Mouse (Mus musculus) C2C12 (cell line): Measurements from ENCODE around the gene Krt86. TPM values are rescaled to one million over a fixed set of nuclear protein-coding genes. Genes with fewer than 3 reads are reported as not detected.

Experiments
- H3K27me3 ChIP-seq: one replicate; pipeline ENCODE4 v1.6.1; 2011; ENCODE audit not compliant: control insufficient read depth, insufficient read depth, insufficient read length
- H3K36me3 ChIP-seq: one replicate; pipeline ENCODE4 v1.6.1; 2011; ENCODE audit not compliant: control insufficient read depth, insufficient read depth
- H3K4me3 ChIP-seq: one replicate; pipeline ENCODE4 v1.5.1; 2011; ENCODE audit warnings: mild to moderate bottlenecking, control low read depth; ENCODE audit not compliant: poor library complexity, insufficient read depth, severe bottlenecking
- H3K79me2 ChIP-seq: one replicate; pipeline ENCODE4 v1.6.1; 2011; ENCODE audit not compliant: control insufficient read depth, insufficient read depth
- H3K79me3 ChIP-seq: one replicate; pipeline ENCODE4 v1.6.1; 2011; ENCODE audit warnings: low read depth, control low read depth
- H3ac ChIP-seq: one replicate; pipeline ENCODE3; 2011; ENCODE audit warnings: low read depth; ENCODE audit not compliant: control insufficient read depth, insufficient read length
- CEBPB ChIP-seq: IDR thresholded peaks from one replicate; pipeline ENCODE4 v1.6.1; 2011; ENCODE audit warnings: low read depth, mild to moderate bottlenecking, control low read depth, moderate library complexity
- CTCF ChIP-seq: IDR thresholded peaks from one replicate; pipeline ENCODE4 v1.5.1; 2011; ENCODE audit not compliant: control insufficient read depth, insufficient read depth, insufficient read length
- FOSL1 ChIP-seq: IDR thresholded peaks from one replicate; pipeline ENCODE4 v1.8.0; 2011; ENCODE audit warnings: mild to moderate bottlenecking, low read length; ENCODE audit not compliant: poor library complexity, insufficient read depth, severe bottlenecking
- MAX ChIP-seq: IDR thresholded peaks from one replicate; pipeline ENCODE4 v1.6.1; 2011; ENCODE audit warnings: mild to moderate bottlenecking, control low read depth
- MYOD1 ChIP-seq: IDR thresholded peaks from one replicate; pipeline ENCODE4 v1.6.1; 2011; ENCODE audit warnings: low read depth; ENCODE audit not compliant: control insufficient read depth, insufficient read length
- MYOG ChIP-seq: IDR thresholded peaks from one replicate; pipeline ENCODE4 v1.6.1; 2011; ENCODE audit not compliant: control insufficient read depth, insufficient read length; ENCODE audit errors: extremely low read depth
- USF1 ChIP-seq: IDR thresholded peaks from one replicate; pipeline ENCODE4 v1.6.1; 2011; ENCODE audit warnings: low read depth, mild to moderate bottlenecking, control low read depth, moderate library complexity
- polyA plus RNA-seq: library from polyadenylated mRNA; unstranded; fragments of >200 nt; fragmentation: generic; extraction: Trizol; gene quantifications from one replicate; pipeline ENCODE4 v1.2.1, GENCODE M21; 2012; ENCODE audit warnings: missing spikeins

The Krt86 gene
- polyA plus RNA-seq, 1 experiment, result not detected

DNA sequence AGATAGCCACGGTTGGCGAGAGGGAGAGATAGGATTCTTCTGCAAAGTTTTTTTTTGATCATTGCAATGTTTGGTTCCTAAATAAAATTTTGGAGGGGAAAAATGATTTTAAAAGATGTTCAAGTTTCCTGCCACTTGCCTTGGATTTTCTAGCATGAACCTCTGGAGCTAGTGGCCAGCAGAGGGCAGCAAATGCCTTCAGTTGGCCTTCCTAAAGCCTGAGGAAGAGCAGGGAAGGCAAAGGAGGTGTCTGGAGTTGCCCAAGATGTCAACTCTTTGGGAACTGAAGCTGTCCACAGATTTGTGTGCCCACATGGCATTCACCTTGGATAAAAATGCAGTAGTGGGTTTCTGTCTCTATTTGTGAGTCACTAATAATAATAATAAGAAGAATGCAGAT, 46.5 kb downstream of the Krt86 start:
- H3K79me2 ChIP-seq, result no peaks in the 10 kb centered on the region
- no peaks in the 10 kb centered on the region for H3K36me3 ChIP-seq
- peaks cover 12% of the 10 kb centered on the region for H3K27me3 ChIP-seq
- no peak overlapping the region for H3ac ChIP-seq
- no peak overlapping the region for H3K4me3 ChIP-seq
- TF ChIP-seq CTCF, result peak; percentile 61
- no peak for TF ChIP-seq MYOG
- no peaks in the 10 kb centered on the region for H3K79me3 ChIP-seq

DNA sequence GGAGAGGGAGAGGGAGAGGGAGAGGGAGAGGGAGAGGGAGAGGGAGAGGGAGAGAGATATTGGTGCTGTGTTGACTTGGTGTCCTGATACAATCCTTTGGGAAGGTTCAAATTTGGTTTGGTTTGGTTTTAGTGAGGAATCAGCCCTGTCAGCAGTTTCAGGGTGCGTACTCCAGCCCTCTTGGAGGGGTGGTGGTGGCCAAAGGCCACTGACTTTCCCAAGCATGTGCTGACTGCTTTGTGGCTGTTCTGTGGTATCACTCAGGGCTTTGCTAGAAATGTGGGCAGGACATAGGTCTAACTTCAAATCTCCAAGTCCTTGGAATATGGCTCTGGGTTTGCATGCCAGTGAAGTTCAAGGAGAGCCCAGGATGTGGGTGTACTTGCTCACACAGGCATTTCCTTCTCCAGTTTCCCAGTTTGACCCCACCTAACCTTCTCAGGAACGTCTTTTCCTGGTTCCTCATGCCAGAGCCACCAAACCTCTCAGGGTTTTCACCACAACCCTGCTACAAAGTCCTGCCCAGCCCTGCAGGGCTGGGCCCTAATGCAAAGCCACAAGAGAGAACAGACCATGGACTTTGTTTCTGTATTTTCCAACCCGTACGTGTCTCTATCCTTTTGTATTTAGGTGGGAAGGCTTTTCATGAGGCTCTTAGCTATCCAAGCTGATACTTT, 49.4 kb downstream of the Krt86 start:
- H3ac ChIP-seq, result no peak overlapping the region
- no peaks in the 10 kb centered on the region for H3K79me2 ChIP-seq
- H3K4me3 ChIP-seq, result no peak overlapping the region
- H3K79me3 ChIP-seq, result no peaks in the 10 kb centered on the region
- H3K36me3 ChIP-seq, result no peaks in the 10 kb centered on the region
- H3K27me3 ChIP-seq, result peaks cover 40% of the 10 kb centered on the region
- TF ChIP-seq CEBPB (no peak), MAX (no peak), CTCF (no peak), MYOG (no peak), FOSL1 (no peak), USF1 (no peak), MYOD1 (no peak)

Other genes with a start within 250 kb of the Krt86 start
- gene Grasp, start 249.3 kb upstream of the Krt86 start, polyA plus RNA-seq, result 7.1 TPM
- 8.1 TPM for gene Nr4a1, start 219.2 kb upstream of the Krt86 start, polyA plus RNA-seq
- 61.3 TPM for gene Atg101, start 189.2 kb upstream of the Krt86 start, polyA plus RNA-seq
- 0.06 TPM for gene 6030408B16Rik, start 180.3 kb upstream of the Krt86 start, polyA plus RNA-seq
- 10.1 TPM for gene Krt80, start 103.3 kb upstream of the Krt86 start, polyA plus RNA-seq
- gene Krt7, start 62.4 kb upstream of the Krt86 start, polyA plus RNA-seq, result 0.04 TPM
- gene Krt87, start 34.7 kb upstream of the Krt86 start, polyA plus RNA-seq, result not detected
- not detected for gene Krt88, start 25.7 kb upstream of the Krt86 start, polyA plus RNA-seq
- not detected for gene Krt81, start 9.7 kb upstream of the Krt86 start, polyA plus RNA-seq
- gene Krt83, start 18.0 kb downstream of the Krt86 start, polyA plus RNA-seq, result not detected
- not detected for gene Gm49425, start 43.8 kb downstream of the Krt86 start, polyA plus RNA-seq
- not detected for gene Krt84, start 59.3 kb downstream of the Krt86 start, polyA plus RNA-seq
- gene Krt82, start 77.2 kb downstream of the Krt86 start, polyA plus RNA-seq, result not detected
- not detected for gene Krt90, start 89.5 kb downstream of the Krt86 start, polyA plus RNA-seq
- not detected for gene Krt75, start 100.4 kb downstream of the Krt86 start, polyA plus RNA-seq
- gene Gm5414, start 154.7 kb downstream of the Krt86 start, polyA plus RNA-seq, result not detected
- gene Gm5478, start 173.9 kb downstream of the Krt86 start, polyA plus RNA-seq, result not detected
- not detected for gene Krt6b, start 206.8 kb downstream of the Krt86 start, polyA plus RNA-seq
- gene Krt6a, start 220.8 kb downstream of the Krt86 start, polyA plus RNA-seq, result not detected
- gene Krt5, start 239.4 kb downstream of the Krt86 start, polyA plus RNA-seq, result 0.02 TPM